Mouse (Mus musculus): ENCODE measurements at regions not wholly inside any gene's neighbourhood (a gene's known extent, or its start where the extent isn't known, plus 50 kb on each side); places are given as distances from the start of the nearest gene placed in this dataset.

DNA sequence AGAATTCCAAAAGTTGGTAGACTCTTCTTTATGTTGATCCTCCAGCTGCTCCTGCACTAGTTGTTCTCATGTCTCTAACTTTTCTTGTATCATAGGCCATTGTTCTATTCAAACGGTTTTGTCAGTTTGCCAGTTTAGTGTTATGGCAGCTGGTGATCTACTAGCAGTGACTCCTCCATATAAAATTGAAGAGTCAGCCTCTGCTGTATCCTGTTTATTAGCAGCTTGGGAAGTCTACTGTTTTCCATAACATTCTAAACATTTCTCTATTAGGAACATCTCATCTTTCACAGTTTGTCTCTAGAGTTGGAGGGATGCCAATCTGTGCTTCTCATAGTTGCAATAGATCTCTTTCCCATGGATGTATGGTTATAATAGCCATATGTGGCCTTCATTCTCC lies 58.6 kb downstream of the Drd1 start:
- no peak for ATAC-seq (ENCODE audit: insufficient number of reproducible peaks, insufficient read depth, low FRiP score, low TSS enrichment, low read depth)
- 79% methylated on average over 1 of the region's 1 CpGs for WGBS
- Histone ChIP-seq H3K27ac (no peak overlapping the region), H3K9me3 (no peaks in the 10 kb centered on the region), H3K9ac (no peak overlapping the region), H3K4me3 (no peak overlapping the region), H3K27me3 (no peaks in the 10 kb centered on the region), H3K4me2 (no peak overlapping the region), H3K36me3 (no peaks in the 10 kb centered on the region), H3K4me1 (peaks cover 9% of the 10 kb centered on the region)

DNA sequence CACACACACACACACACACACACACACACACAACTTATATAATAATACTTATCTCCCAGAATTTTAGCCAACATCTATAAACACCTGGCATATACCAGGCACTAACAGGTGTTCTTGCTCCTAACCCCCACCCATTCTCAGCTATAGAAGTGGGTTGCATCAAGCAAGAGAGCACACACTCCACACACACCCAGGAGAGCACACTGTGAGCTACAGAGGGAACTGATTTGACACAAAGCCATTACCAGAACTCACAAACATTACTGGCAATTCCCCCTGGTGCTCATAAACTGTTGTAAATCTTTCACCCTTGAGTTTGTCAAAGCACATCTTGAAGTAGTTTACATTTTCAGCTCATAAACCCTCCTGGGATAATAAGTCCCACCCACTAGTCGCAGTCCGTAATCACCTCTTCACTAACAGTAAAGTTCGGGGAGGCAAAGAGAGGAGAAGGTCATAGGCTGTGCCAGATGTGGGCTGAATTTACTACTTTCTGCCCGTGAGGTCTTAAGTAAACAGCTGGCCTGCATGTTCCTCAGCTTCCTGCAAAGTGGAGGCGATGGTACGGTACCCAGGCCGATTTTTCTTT lies 62.5 kb downstream of the Drd1 start:
- Histone ChIP-seq H3K4me1 (peaks cover 9% of the 10 kb centered on the region), H3K36me3 (no peaks in the 10 kb centered on the region), H3K4me2 (no peak overlapping the region), H3K4me3 (no peak overlapping the region), H3K9me3 (no peaks in the 10 kb centered on the region), H3K9ac (no peak overlapping the region), H3K27me3 (no peaks in the 10 kb centered on the region), H3K27ac (no peak overlapping the region)
- WGBS, result 27% methylated on average over 7 of the region's 7 CpGs
- ATAC-seq (ENCODE audit: insufficient number of reproducible peaks, insufficient read depth, low FRiP score, low TSS enrichment, low read depth), result no peak

GRCm38 (mm10) chr13:53979226-53979625 lies 76.3 kb downstream of the Drd1 start:
- H3K27ac ChIP-seq, result no peak overlapping the region
- no peak for ATAC-seq (ENCODE audit: insufficient number of reproducible peaks, insufficient read depth, low FRiP score, low TSS enrichment, low read depth)
- no peaks in the 10 kb centered on the region; the same call in 1 of the 2 replicates for H3K27me3 ChIP-seq
- no peaks in the 10 kb centered on the region for H3K9me3 ChIP-seq
- H3K4me2 ChIP-seq, result no peak overlapping the region
- no peak overlapping the region for H3K9ac ChIP-seq
- H3K36me3 ChIP-seq, result no peaks in the 10 kb centered on the region
- 68% methylated on average over 2 of the region's 2 CpGs for WGBS
- no peaks in the 10 kb centered on the region for H3K4me1 ChIP-seq
- no peak overlapping the region for H3K4me3 ChIP-seq

- ATAC-seq (ENCODE audit: insufficient number of reproducible peaks, insufficient read depth, low FRiP score, low TSS enrichment, low read depth), result 0 out of 2 replicates have a peak, but pooled peaks have one; percentile 43
- no peak overlapping the region for H3K27ac ChIP-seq
- peaks cover 11% of the 10 kb centered on the region for H3K9me3 ChIP-seq
- no peak overlapping the region for H3K9ac ChIP-seq
- H3K4me2 ChIP-seq, result no peak overlapping the region
- no peaks in the 10 kb centered on the region for H3K27me3 ChIP-seq
- no peak overlapping the region for H3K4me3 ChIP-seq
- H3K4me1 ChIP-seq, result peaks cover 5% of the 10 kb centered on the region; the same call in 1 of the 2 replicates
- no peaks in the 10 kb centered on the region for H3K36me3 ChIP-seq
- WGBS, result 41% methylated on average over 2 of the region's 2 CpGs
Measured at GRCm38 (mm10) chr13:53969421-53969820, 86.1 kb downstream of the Drd1 start.

DNA sequence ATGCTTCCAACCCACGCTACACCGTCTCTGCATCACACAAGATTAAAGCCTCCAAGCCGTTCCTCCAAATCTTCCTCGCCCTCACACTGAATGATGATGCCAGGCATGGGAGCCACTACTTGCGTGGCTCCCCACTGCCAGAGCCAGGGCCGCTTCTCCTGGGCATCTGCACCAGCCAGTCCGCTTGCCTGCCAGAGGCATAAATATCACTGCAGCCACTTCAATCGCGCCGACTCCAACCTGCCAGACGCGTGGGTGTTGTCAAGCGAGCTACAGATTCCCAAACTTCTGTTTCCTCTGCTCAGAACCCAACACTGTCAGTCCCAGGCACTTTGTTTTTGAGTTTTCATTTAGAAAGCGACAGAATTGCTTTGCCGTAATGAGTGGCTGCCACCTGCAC lies 99.3 kb downstream of the Drd1 start:
- no peak for ATAC-seq (ENCODE audit: insufficient number of reproducible peaks, insufficient read depth, low FRiP score, low TSS enrichment, low read depth)
- 90% methylated on average over 15 of the region's 15 CpGs for WGBS
- Histone ChIP-seq H3K9ac (no peak overlapping the region), H3K4me3 (no peak overlapping the region), H3K27ac (no peak overlapping the region), H3K4me1 (no peaks in the 10 kb centered on the region), H3K9me3 (no peaks in the 10 kb centered on the region), H3K27me3 (no peaks in the 10 kb centered on the region), H3K4me2 (no peak overlapping the region), H3K36me3 (no peaks in the 10 kb centered on the region)

DNA sequence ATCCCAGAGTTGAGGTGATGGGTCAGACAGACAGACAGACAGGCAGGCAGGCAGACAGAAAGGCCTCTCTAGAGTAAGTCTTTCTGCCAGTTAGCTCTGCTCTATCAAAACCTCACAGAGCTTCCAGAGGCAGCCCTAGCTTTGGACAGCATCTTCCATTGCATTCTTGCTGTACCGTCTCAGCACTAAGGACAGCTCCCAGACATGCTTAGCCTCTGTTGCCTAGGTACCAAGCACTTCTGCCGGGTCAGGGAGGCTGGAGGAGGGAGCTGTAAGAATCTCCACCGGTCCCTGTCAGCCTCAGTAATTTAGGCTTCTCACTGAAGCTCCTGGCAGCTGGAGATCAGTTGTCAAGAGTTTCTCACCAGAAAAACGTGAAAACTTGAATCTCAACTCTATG lies 107.4 kb downstream of the Drd1 start:
- Histone ChIP-seq H3K4me1 (no peaks in the 10 kb centered on the region), H3K36me3 (no peaks in the 10 kb centered on the region), H3K27ac (no peak overlapping the region), H3K9me3 (no peaks in the 10 kb centered on the region), H3K4me2 (no peak overlapping the region), H3K9ac (no peak overlapping the region), H3K4me3 (no peak overlapping the region), H3K27me3 (no peaks in the 10 kb centered on the region)
- 2% methylated on average over 4 of the region's 4 CpGs for WGBS
- no peak for ATAC-seq (ENCODE audit: insufficient number of reproducible peaks, insufficient read depth, low FRiP score, low TSS enrichment, low read depth)

DNA sequence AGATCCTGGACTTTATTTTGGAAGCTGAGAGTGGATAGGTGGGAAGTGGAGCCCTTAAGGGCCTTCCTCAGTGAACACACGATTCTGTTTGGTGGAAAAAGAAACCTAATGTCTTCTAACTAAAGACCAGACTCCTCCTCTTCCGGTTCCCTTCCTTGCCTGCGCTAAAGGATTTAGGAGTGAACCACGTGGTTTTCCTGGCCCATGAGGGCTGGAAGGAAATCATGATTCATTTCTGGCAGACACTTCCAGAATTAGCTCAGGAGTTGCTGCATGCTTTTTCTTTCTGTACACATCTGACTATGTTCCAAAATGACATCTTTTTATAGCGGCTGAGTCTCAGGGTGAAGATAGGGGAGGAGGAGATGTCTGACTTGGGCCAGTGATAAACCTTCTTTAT lies 109.8 kb downstream of the Drd1 start:
- Histone ChIP-seq H3K9ac (no peak overlapping the region), H3K4me3 (no peak overlapping the region), H3K4me2 (no peak overlapping the region)

DNA sequence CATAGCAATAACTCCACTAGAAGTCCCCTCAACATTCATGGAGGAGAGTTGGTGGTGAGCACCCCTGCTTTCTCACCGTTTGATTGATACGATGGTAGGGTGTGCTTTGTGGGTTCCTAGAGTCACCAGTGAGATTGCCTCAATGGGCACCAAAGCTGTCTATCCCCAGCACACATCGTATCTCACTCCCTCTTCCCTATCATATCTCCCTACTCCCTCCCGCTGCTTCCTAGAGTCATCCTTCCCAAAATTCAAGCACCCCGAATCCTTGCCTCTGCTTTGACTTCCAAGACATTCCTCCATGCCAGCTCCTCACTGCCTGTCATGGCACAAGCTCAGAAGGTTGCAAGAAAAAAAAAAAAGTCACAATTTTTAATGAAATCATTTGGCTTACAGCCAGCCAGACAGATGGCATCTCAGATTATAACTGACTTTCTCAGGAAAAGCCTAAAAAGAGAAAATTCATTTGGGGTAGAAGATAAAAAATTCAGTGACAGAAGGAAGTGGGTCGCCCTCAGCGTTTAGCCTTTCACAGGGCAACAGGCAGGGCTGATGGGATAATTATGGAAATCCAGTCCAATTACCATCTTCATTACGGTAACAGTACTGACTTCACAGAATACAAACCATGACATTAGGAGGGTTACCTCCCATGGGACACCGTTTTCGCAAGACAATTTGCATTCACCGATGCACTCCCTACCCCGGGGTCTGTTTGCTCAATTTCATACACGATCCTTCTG lies 114.3 kb downstream of the Drd1 start:
- Histone ChIP-seq H3K36me3 (no peaks in the 10 kb centered on the region), H3K4me2 (no peak overlapping the region), H3K4me3 (no peak overlapping the region), H3K27me3 (no peaks in the 10 kb centered on the region), H3K4me1 (no peaks in the 10 kb centered on the region), H3K9me3 (no peaks in the 10 kb centered on the region), H3K9ac (no peak overlapping the region), H3K27ac (no peak overlapping the region)
- ATAC-seq (ENCODE audit: insufficient number of reproducible peaks, insufficient read depth, low FRiP score, low TSS enrichment, low read depth), result no peak
- WGBS, result 74% methylated on average over 13 of the region's 13 CpGs

More for the DNA sequence above, 109.8 kb downstream of the Drd1 start:
- Histone ChIP-seq H3K9me3 (no peaks in the 10 kb centered on the region), H3K36me3 (no peaks in the 10 kb centered on the region), H3K27me3 (no peaks in the 10 kb centered on the region), H3K27ac (no peak overlapping the region), H3K4me1 (no peaks in the 10 kb centered on the region)
- 68% methylated on average over 5 of the region's 5 CpGs for WGBS
- ATAC-seq (ENCODE audit: insufficient number of reproducible peaks, insufficient read depth, low FRiP score, low TSS enrichment, low read depth), result no peak

- no peaks in the 10 kb centered on the region for H3K36me3 ChIP-seq
- no peak for ATAC-seq (ENCODE audit: insufficient number of reproducible peaks, insufficient read depth, low FRiP score, low TSS enrichment, low read depth)
- H3K4me2 ChIP-seq, result no peak overlapping the region
- H3K27me3 ChIP-seq, result no peaks in the 10 kb centered on the region
- no peak overlapping the region for H3K9ac ChIP-seq
- no peaks in the 10 kb centered on the region for H3K9me3 ChIP-seq
- no peaks in the 10 kb centered on the region for H3K4me1 ChIP-seq
- 63% methylated on average over 14 of the region's 14 CpGs for WGBS
- H3K4me3 ChIP-seq, result no peak overlapping the region
- H3K27ac ChIP-seq, result no peak overlapping the region
Measured at GRCm38 (mm10) chr13:53935174-53935699, 120.3 kb downstream of the Drd1 start.

GRCm38 (mm10) chr13:53934457-53934856 lies 121.0 kb downstream of the Drd1 start:
- no peaks in the 10 kb centered on the region for H3K4me1 ChIP-seq
- H3K4me3 ChIP-seq, result no peak overlapping the region
- WGBS, result 79% methylated on average over 6 of the region's 6 CpGs
- no peak overlapping the region for H3K9ac ChIP-seq
- no peak overlapping the region for H3K27ac ChIP-seq
- H3K4me2 ChIP-seq, result no peak overlapping the region
- no peaks in the 10 kb centered on the region for H3K9me3 ChIP-seq
- no peaks in the 10 kb centered on the region for H3K36me3 ChIP-seq
- 0 out of 2 replicates have a peak, but pooled peaks cover under 1% of the 10 kb centered on the region for H3K27me3 ChIP-seq
- no peak for ATAC-seq (ENCODE audit: insufficient number of reproducible peaks, insufficient read depth, low FRiP score, low TSS enrichment, low read depth)

DNA sequence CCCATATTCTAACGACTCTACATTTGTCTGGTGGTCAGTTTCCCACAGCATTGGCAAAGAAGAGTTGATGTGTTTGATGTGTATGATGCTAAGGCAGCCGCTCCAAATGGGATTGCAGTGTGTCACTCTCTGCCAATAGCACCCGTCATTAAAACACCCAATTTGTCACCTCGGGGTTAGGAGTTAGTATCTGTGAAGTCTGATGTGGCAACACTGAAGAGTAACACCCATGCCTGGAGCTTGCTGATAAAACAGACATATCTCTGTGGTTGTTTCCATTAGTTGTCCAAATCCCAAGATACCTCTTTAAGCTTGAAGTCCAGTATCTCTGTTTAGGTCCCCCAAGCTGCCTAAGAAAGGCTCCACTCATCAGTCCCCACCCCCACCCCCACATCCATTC lies 129.4 kb downstream of the Drd1 start:
- no peak overlapping the region for H3K4me3 ChIP-seq
- no peak overlapping the region for H3K27ac ChIP-seq
- WGBS, result 85% methylated on average over 4 of the region's 4 CpGs
- H3K27me3 ChIP-seq, result peaks cover 5% of the 10 kb centered on the region; the same call in 1 of the 2 replicates
- H3K4me1 ChIP-seq, result peaks cover 5% of the 10 kb centered on the region; the same call in 1 of the 2 replicates
- no peak overlapping the region for H3K9ac ChIP-seq
- ATAC-seq (ENCODE audit: insufficient number of reproducible peaks, insufficient read depth, low FRiP score, low TSS enrichment, low read depth), result no peak
- no peaks in the 10 kb centered on the region for H3K9me3 ChIP-seq
- H3K36me3 ChIP-seq, result no peaks in the 10 kb centered on the region
- H3K4me2 ChIP-seq, result no peak overlapping the region

GRCm38 (mm10) chr13:53924433-53924832 lies 131.1 kb downstream of the Drd1 start:
- no peak for ATAC-seq (ENCODE audit: insufficient number of reproducible peaks, insufficient read depth, low FRiP score, low TSS enrichment, low read depth)
- Histone ChIP-seq H3K27ac (no peak overlapping the region), H3K4me2 (no peak overlapping the region), H3K9me3 (no peaks in the 10 kb centered on the region), H3K4me3 (no peak overlapping the region), H3K36me3 (no peaks in the 10 kb centered on the region), H3K27me3 (peaks cover 4% of the 10 kb centered on the region; the same call in 1 of the 2 replicates), H3K4me1 (peaks cover 5% of the 10 kb centered on the region; the same call in 1 of the 2 replicates), H3K9ac (no peak overlapping the region)
- 75% methylated on average over 4 of the region's 4 CpGs for WGBS

Measured in embryonic facial prominence, embryonic 13.5 days (tissue).